Mouse (Mus musculus): Measurements from ENCODE around the gene Slc25a1. TPM values are rescaled to one million over a fixed set of nuclear protein-coding genes. Genes with fewer than 3 reads are reported as not detected.

Gene Slc25a1
- polyA plus RNA-seq, 1 experiment, result 59.4 TPM

- Histone ChIP-seq H3K27ac (ENCODE audit: insufficient read depth, low read depth, low read length) (no peak within 1 kb of the TSS), H3K4me1 (ENCODE audit: control insufficient read depth, insufficient read depth, low read length) (peaks cover 15% of the 10 kb centered on the region), H3K4me3 (ENCODE audit: insufficient read depth, low read length) (no peak within 1 kb of the TSS)
- TF ChIP-seq POLR2A (IDR thresholded peaks at IDR 0.05; ENCODE audit: borderline replicate concordance, low read depth, low read length), result no peak
- no peak for TF ChIP-seq CTCF (IDR thresholded peaks at IDR 0.05; ENCODE audit: low read depth, low read length)
Observed at GRCm38 (mm10) chr16:17893923-17894322, 34.1 kb downstream of the Slc25a1 start, which contains the start of gene Tssk1. TSS of gene Tssk1 (plus strand) at chr16:17894223.

GRCm38 (mm10) chr16:17892606-17893005 lies 35.4 kb downstream of the Slc25a1 start:
- Histone ChIP-seq H3K4me1 (ENCODE audit: control insufficient read depth, insufficient read depth, low read length) (peaks cover 15% of the 10 kb centered on the region), H3K27ac (ENCODE audit: insufficient read depth, low read depth, low read length) (no peak overlapping the region), H3K4me3 (ENCODE audit: insufficient read depth, low read length) (no peak overlapping the region)
- no peak for TF ChIP-seq CTCF (IDR thresholded peaks at IDR 0.05; ENCODE audit: low read depth, low read length)
- no peak for TF ChIP-seq POLR2A (IDR thresholded peaks at IDR 0.05; ENCODE audit: borderline replicate concordance, low read depth, low read length)

- peak within 1 kb of the TSS; percentile 56 for H3K27ac ChIP-seq (ENCODE audit: insufficient read depth, low read depth, low read length)
- H3K4me3 ChIP-seq (ENCODE audit: insufficient read depth, low read length), result peak within 1 kb of the TSS; percentile 98
- peaks cover 15% of the 10 kb centered on the region for H3K4me1 ChIP-seq (ENCODE audit: control insufficient read depth, insufficient read depth, low read length)
- TF ChIP-seq CTCF (IDR thresholded peaks at IDR 0.05; ENCODE audit: low read depth, low read length), result no peak
- TF ChIP-seq POLR2A (IDR thresholded peaks at IDR 0.05; ENCODE audit: borderline replicate concordance, low read depth, low read length), result no peak
Observed at GRCm38 (mm10) chr16:17891567-17891959, 36.5 kb downstream of the Slc25a1 start, which contains the start of gene Gm20518. TSS of gene Gm20518 (minus strand) at chr16:17891671.

GRCm38 (mm10) chr16:17890917-17891566 lies 37.0 kb downstream of the Slc25a1 start:
- Histone ChIP-seq H3K4me3 (ENCODE audit: insufficient read depth, low read length) (peak overlapping the region; percentile 98), H3K4me1 (ENCODE audit: control insufficient read depth, insufficient read depth, low read length) (peaks cover 15% of the 10 kb centered on the region), H3K27ac (ENCODE audit: insufficient read depth, low read depth, low read length) (peak overlapping the region; percentile 56)
- TF ChIP-seq POLR2A (IDR thresholded peaks at IDR 0.05; ENCODE audit: borderline replicate concordance, low read depth, low read length) (no peak), CTCF (IDR thresholded peaks at IDR 0.05; ENCODE audit: low read depth, low read length) (no peak)

GRCm38 (mm10) chr16:17890342-17890727 lies 37.7 kb downstream of the Slc25a1 start:
- H3K4me1 ChIP-seq (ENCODE audit: control insufficient read depth, insufficient read depth, low read length), result peaks cover 15% of the 10 kb centered on the region
- no peak overlapping the region for H3K27ac ChIP-seq (ENCODE audit: insufficient read depth, low read depth, low read length)
- TF ChIP-seq POLR2A (IDR thresholded peaks at IDR 0.05; ENCODE audit: borderline replicate concordance, low read depth, low read length), result no peak
- no peak for TF ChIP-seq CTCF (IDR thresholded peaks at IDR 0.05; ENCODE audit: low read depth, low read length)
- H3K4me3 ChIP-seq (ENCODE audit: insufficient read depth, low read length), result peak overlapping the region; percentile 98

- peak overlapping the region; percentile 98; the same call in 1 of the 2 replicates for H3K4me3 ChIP-seq (ENCODE audit: insufficient read depth, low read length)
- TF ChIP-seq POLR2A (IDR thresholded peaks at IDR 0.05; ENCODE audit: borderline replicate concordance, low read depth, low read length) (no peak), CTCF (IDR thresholded peaks at IDR 0.05; ENCODE audit: low read depth, low read length) (no peak)
- no peak overlapping the region for H3K27ac ChIP-seq (ENCODE audit: insufficient read depth, low read depth, low read length)
- peaks cover 15% of the 10 kb centered on the region for H3K4me1 ChIP-seq (ENCODE audit: control insufficient read depth, insufficient read depth, low read length)
Observed at GRCm38 (mm10) chr16:17889689-17890341, 38.2 kb downstream of the Slc25a1 start.

- TF ChIP-seq CTCF (IDR thresholded peaks at IDR 0.05; ENCODE audit: low read depth, low read length) (no peak), POLR2A (IDR thresholded peaks at IDR 0.05; ENCODE audit: borderline replicate concordance, low read depth, low read length) (no peak)
- peaks cover 18% of the 10 kb centered on the region for H3K4me1 ChIP-seq (ENCODE audit: control insufficient read depth, insufficient read depth, low read length)
- H3K4me3 ChIP-seq (ENCODE audit: insufficient read depth, low read length), result no peak overlapping the region
- no peak overlapping the region for H3K27ac ChIP-seq (ENCODE audit: insufficient read depth, low read depth, low read length)
Observed at GRCm38 (mm10) chr16:17884116-17884515, 43.9 kb downstream of the Slc25a1 start.

GRCm38 (mm10) chr16:17882196-17882595 lies 45.8 kb downstream of the Slc25a1 start:
- TF ChIP-seq POLR2A (IDR thresholded peaks at IDR 0.05; ENCODE audit: borderline replicate concordance, low read depth, low read length), result no peak
- TF ChIP-seq CTCF (IDR thresholded peaks at IDR 0.05; ENCODE audit: low read depth, low read length), result no peak
- Histone ChIP-seq H3K4me1 (ENCODE audit: control insufficient read depth, insufficient read depth, low read length) (peaks cover 18% of the 10 kb centered on the region), H3K27ac (ENCODE audit: insufficient read depth, low read depth, low read length) (no peak overlapping the region), H3K4me3 (ENCODE audit: insufficient read depth, low read length) (no peak overlapping the region)

- TF ChIP-seq CTCF (IDR thresholded peaks at IDR 0.05; ENCODE audit: low read depth, low read length) (no peak), POLR2A (IDR thresholded peaks at IDR 0.05; ENCODE audit: borderline replicate concordance, low read depth, low read length) (no peak)
Observed at GRCm38 (mm10) chr16:17879571-17879970, 48.4 kb downstream of the Slc25a1 start.

GRCm38 (mm10) chr16:17876096-17876495 lies 51.9 kb downstream of the Slc25a1 start:
- Histone ChIP-seq H3K27ac (ENCODE audit: insufficient read depth, low read depth, low read length) (no peak overlapping the region), H3K4me1 (ENCODE audit: control insufficient read depth, insufficient read depth, low read length) (peaks cover 17% of the 10 kb centered on the region), H3K4me3 (ENCODE audit: insufficient read depth, low read length) (no peak overlapping the region)
- TF ChIP-seq POLR2A (IDR thresholded peaks at IDR 0.05; ENCODE audit: borderline replicate concordance, low read depth, low read length) (no peak), CTCF (IDR thresholded peaks at IDR 0.05; ENCODE audit: low read depth, low read length) (no peak)

More at GRCm38 (mm10) chr16:17879571-17879970, 48.4 kb downstream of the Slc25a1 start:
- no peak overlapping the region for H3K4me3 ChIP-seq (ENCODE audit: insufficient read depth, low read length)
- peaks cover 18% of the 10 kb centered on the region for H3K4me1 ChIP-seq (ENCODE audit: control insufficient read depth, insufficient read depth, low read length)
- H3K27ac ChIP-seq (ENCODE audit: insufficient read depth, low read depth, low read length), result no peak overlapping the region

Other genes starting within 250 kb of the Slc25a1 start
- 82.4 and 105 TPM in 2 replicates for gene Med15, start 195.3 kb downstream of the Slc25a1 start, polyA plus RNA-seq (2012; ENCODE audit: insufficient read depth, insufficient read length, missing spikeins)
- gene Klhl22, start 168.6 kb downstream of the Slc25a1 start, polyA plus RNA-seq (2012; ENCODE audit: insufficient read depth, insufficient read length, missing spikeins), result 9.3 and 12.4 TPM in 2 replicates
- gene Scarf2, start 130.9 kb downstream of the Slc25a1 start, polyA plus RNA-seq (2012; ENCODE audit: insufficient read depth, insufficient read length, missing spikeins), result 0.86 and 1.7 TPM in 2 replicates
- not detected in 2 replicates for gene B830017H08Rik, start 95.1 kb downstream of the Slc25a1 start, polyA plus RNA-seq (2012; ENCODE audit: insufficient read depth, insufficient read length, missing spikeins)
- gene Car15, start 89.9 kb downstream of the Slc25a1 start, polyA plus RNA-seq (2012; ENCODE audit: insufficient read depth, insufficient read length, missing spikeins), result 1.3 and 1.6 TPM in 2 replicates
- not detected in 2 replicates for gene Gm20518, start 36.5 kb downstream of the Slc25a1 start, polyA plus RNA-seq (2012; ENCODE audit: insufficient read depth, insufficient read length, missing spikeins)
- not detected in 2 replicates for gene Tssk1, start 34.0 kb downstream of the Slc25a1 start, polyA plus RNA-seq (2012; ENCODE audit: insufficient read depth, insufficient read length, missing spikeins)
- gene Dgcr2, start 29.7 kb downstream of the Slc25a1 start, polyA plus RNA-seq (2012; ENCODE audit: insufficient read depth, insufficient read length, missing spikeins), result 23.2 and 29.4 TPM in 2 replicates
- gene Tssk2, start 29.6 kb downstream of the Slc25a1 start, polyA plus RNA-seq (2012; ENCODE audit: insufficient read depth, insufficient read length, missing spikeins), result not detected in 2 replicates
- gene Ess2, start 16.9 kb downstream of the Slc25a1 start, polyA plus RNA-seq (2012; ENCODE audit: insufficient read depth, insufficient read length, missing spikeins), result 20.1 and 27.1 TPM in 2 replicates
- gene Gsc2, start 13.2 kb downstream of the Slc25a1 start, polyA plus RNA-seq (2012; ENCODE audit: insufficient read depth, insufficient read length, missing spikeins), result not detected in 2 replicates
- not detected in 2 replicates for gene Vpreb2, start 52.2 kb upstream of the Slc25a1 start, polyA plus RNA-seq (2012; ENCODE audit: insufficient read depth, insufficient read length, missing spikeins)
- 23.0 and 26.4 TPM in 2 replicates for gene Dgcr6, start 124.6 kb upstream of the Slc25a1 start, polyA plus RNA-seq (2012; ENCODE audit: insufficient read depth, insufficient read length, missing spikeins)
- 4.5 and 4.8 TPM in 2 replicates for gene Prodh, start 162.0 kb upstream of the Slc25a1 start, polyA plus RNA-seq (2012; ENCODE audit: insufficient read depth, insufficient read length, missing spikeins)
- gene Rtn4r, start 199.4 kb upstream of the Slc25a1 start, polyA plus RNA-seq (2012; ENCODE audit: insufficient read depth, insufficient read length, missing spikeins), result not detected in 2 replicates

Measured in bone marrow macrophage, adult 2 months (primary cell).